Mouse (Mus musculus): ENCODE measurements around the gene Il2rb. TPM values are rescaled to one million over a fixed set of nuclear protein-coding genes. Genes with fewer than 3 reads are reported as not detected.

The Il2rb gene
- total and polyA plus RNA-seq, 3 experiments, result 0.04 TPM; not detected in 2

GRCm38 (mm10) chr15:78521892-78522291, 26.8 kb upstream of the Il2rb start:
- TF ChIP-seq NRF1 (IDR thresholded peaks at IDR 0.05; ENCODE audit: insufficient read depth, low read depth, low read length, poor library complexity, severe bottlenecking) (no peak), POLR2AphosphoS2 (IDR thresholded peaks at IDR 0.05; ENCODE audit: low read length) (no peak), ZKSCAN1 (IDR thresholded peaks at IDR 0.05; ENCODE audit: low read depth, low read length) (no peak), RAD21 (IDR thresholded peaks at IDR 0.05; ENCODE audit: low read depth, low read length) (no peak), TCF12 (IDR thresholded peaks at IDR 0.05; ENCODE audit: low read depth, low read length) (no peak), KAT2A (conservative IDR thresholded peaks at IDR 0.05; ENCODE audit: low read depth, low read length) (no peak), ZC3H11A (IDR thresholded peaks at IDR 0.05; ENCODE audit: low read depth, low read length) (no peak), TBP (IDR thresholded peaks at IDR 0.05; ENCODE audit: low read depth, low read length) (no peak), ELF1 (IDR thresholded peaks at IDR 0.05; ENCODE audit: low read depth, low read length) (no peak), NELFE (IDR thresholded peaks at IDR 0.05; ENCODE audit: low read depth, low read length) (no peak), POLR2A (IDR thresholded peaks at IDR 0.05; ENCODE audit: control insufficient read depth in 1 of 2, insufficient read depth in 1 of 2, low read depth in 1 of 2, low read length in 2 of 2, poor library complexity in 1 of 2) (no peak), MYC (IDR thresholded peaks at IDR 0.05; ENCODE audit: low read depth, low read length) (no peak), GATA1 (IDR thresholded peaks at IDR 0.05; ENCODE audit: low read depth, low read length) (no peak), GABPA (IDR thresholded peaks at IDR 0.05; ENCODE audit: low read depth, low read length) (no peak), ZMIZ1 (IDR thresholded peaks at IDR 0.05; ENCODE audit: low read depth, low read length) (no peak), MXI1 (IDR thresholded peaks at IDR 0.05; ENCODE audit: low read depth, low read length) (no peak), TAL1 (IDR thresholded peaks at IDR 0.05; ENCODE audit: low read length) (no peak)
- Histone ChIP-seq H3K36me3 (ENCODE audit: control insufficient read depth in 1 of 2, insufficient read depth in 2 of 2, low read length in 2 of 2) (no peaks in the 10 kb centered on the region), H3K9ac (ENCODE audit: control insufficient read depth, low read depth, low read length, poor library complexity, severe bottlenecking) (no peak overlapping the region), H3K27me3 (ENCODE audit: control insufficient read depth in 1 of 2, insufficient read depth in 2 of 2, low read length in 2 of 2) (no peaks in the 10 kb centered on the region; a peak in 1 of 4 replicates), H3K9me3 (replicated peaks; ENCODE audit: insufficient read depth, low read length) (no peaks in the 10 kb centered on the region), H3K4me3 (ENCODE audit: control insufficient read depth in 1 of 2, insufficient read depth in 1 of 2, low read depth in 2 of 2, low read length in 2 of 2) (no peak overlapping the region), H3K79me2 (ENCODE audit: control insufficient read depth, insufficient read depth, low read length, poor library complexity) (no peaks in the 10 kb centered on the region), H3K4me1 (ENCODE audit: control insufficient read depth in 1 of 2, insufficient read depth in 2 of 2, low read length in 2 of 2) (peaks cover 0 to 5% of the 10 kb centered on the region in 2 experiments; a peak in 2 of 4 replicates), H3K27ac (ENCODE audit: control insufficient read depth, low read depth, low read length) (no peak overlapping the region)
- no peak for DNase-seq (ENCODE audit: low read depth, low spot score)

GRCm38 (mm10) chr15:78521331-78521730, 26.3 kb upstream of the Il2rb start:
- Histone ChIP-seq H3K36me3 (ENCODE audit: control insufficient read depth in 1 of 2, insufficient read depth in 2 of 2, low read length in 2 of 2) (no peaks in the 10 kb centered on the region), H3K9me3 (replicated peaks; ENCODE audit: insufficient read depth, low read length) (no peaks in the 10 kb centered on the region), H3K9ac (ENCODE audit: control insufficient read depth, low read depth, low read length, poor library complexity, severe bottlenecking) (no peak overlapping the region), H3K4me1 (ENCODE audit: control insufficient read depth in 1 of 2, insufficient read depth in 2 of 2, low read length in 2 of 2) (peaks cover 0 to 5% of the 10 kb centered on the region in 2 experiments; a peak in 2 of 4 replicates), H3K4me3 (ENCODE audit: control insufficient read depth in 1 of 2, insufficient read depth in 1 of 2, low read depth in 2 of 2, low read length in 2 of 2) (no peak overlapping the region), H3K27me3 (ENCODE audit: control insufficient read depth in 1 of 2, insufficient read depth in 2 of 2, low read length in 2 of 2) (no peaks in the 10 kb centered on the region; a peak in 1 of 4 replicates), H3K79me2 (ENCODE audit: control insufficient read depth, insufficient read depth, low read length, poor library complexity) (no peaks in the 10 kb centered on the region), H3K27ac (ENCODE audit: control insufficient read depth, low read depth, low read length) (no peak overlapping the region)
- DNase-seq (ENCODE audit: low read depth, low spot score), result no peak
- no peak for TF ChIP-seq CHD1 (IDR thresholded peaks at IDR 0.05; ENCODE audit: low read depth, low read length)
- TF ChIP-seq ZKSCAN1 (IDR thresholded peaks at IDR 0.05; ENCODE audit: low read depth, low read length), result no peak
- no peak for TF ChIP-seq BHLHE40 (IDR thresholded peaks at IDR 0.05; ENCODE audit: borderline replicate concordance, low read depth, low read length)
- no peak for TF ChIP-seq POLR2AphosphoS2 (IDR thresholded peaks at IDR 0.05; ENCODE audit: low read length)
- TF ChIP-seq TBP (IDR thresholded peaks at IDR 0.05; ENCODE audit: low read depth, low read length), result no peak
- TF ChIP-seq POLR2AphosphoS5 (IDR thresholded peaks at IDR 0.05; ENCODE audit: borderline replicate concordance, low read depth, low read length), result no peak
- no peak for TF ChIP-seq MEF2A (IDR thresholded peaks at IDR 0.05; ENCODE audit: extremely low read depth, insufficient replicate concordance, low read depth, low read length, poor library complexity, severe bottlenecking)

Data from MEL (cell line).